ENCODE assay signal across 19 mouse cellular contexts in genomic region chr15:32611201-32611600, GRCm38 (mm10).
DNase-seq lines count a peak whose midpoint lies in the region; ATAC-seq and TF ChIP-seq lines count a peak whose summit lies in the region.
"Had no signal": no experiment of that assay in that cellular context is flagged by ENCODE, and none has a peak within 500 bp of the region (broad histone marks: within the 10 kb centered on the region; RNA-seq: fewer than 3 reads in every experiment).

No protein-coding gene starts in this region.

- no peak for DNase-seq in hindbrain, embryonic 11.5 days (ENCODE audit: low spot score)
- DNase-seq in midbrain, postnatal 0 days (ENCODE audit: low spot score) = peak; percentile 20
- DNase-seq in Muller cell, postnatal 12 days (ENCODE audit: inconsistent ontology term) = peak; percentile 18
- DNase-seq in embryo, embryonic 11 days = no peak
- DNase-seq: adrenal gland, adult 8-10 months; adrenal gland, postnatal 25 days; cerebellum, adult 11-12 months; cerebellum, adult 8-10 months; cerebellum, postnatal 36 days had no signal

- no peaks in the 10 kb centered on the region for H3K36me3 ChIP-seq in hindbrain, embryonic 16.5 days (ENCODE audit: control insufficient read depth, insufficient read depth, low read length)
- H3K36me3 ChIP-seq in hindbrain, embryonic 11.5 days (ENCODE audit: control insufficient read depth, insufficient read depth, low read length) = no peaks in the 10 kb centered on the region
- no peaks in the 10 kb centered on the region for H3K36me3 ChIP-seq in midbrain, postnatal 0 days (ENCODE audit: insufficient read depth, low read length)
- no peaks in the 10 kb centered on the region for H3K36me3 ChIP-seq in midbrain, embryonic 16.5 days (ENCODE audit: control insufficient read depth, insufficient read depth, low read length)
- H3K36me3 ChIP-seq: forebrain, embryonic 10.5 days; heart, embryonic 12.5 days; heart, embryonic 15.5 days; hindbrain, embryonic 10.5 days; intestine, embryonic 15.5 days had no signal

- H3K4me3 ChIP-seq in hindbrain, embryonic 16.5 days (ENCODE audit: low read length) = no peak overlapping the region
- no peak overlapping the region for H3K4me3 ChIP-seq in hindbrain, embryonic 11.5 days (ENCODE audit: low read depth, low read length)
- H3K4me3 ChIP-seq in midbrain, postnatal 0 days (ENCODE audit: low read depth, low read length) = no peak overlapping the region
- H3K4me3 ChIP-seq in midbrain, embryonic 16.5 days (ENCODE audit: low read depth, low read length) = no peak overlapping the region
- H3K4me3 ChIP-seq: forebrain, embryonic 10.5 days; forebrain, embryonic 13.5 days; heart, embryonic 12.5 days; heart, embryonic 15.5 days; hindbrain, embryonic 10.5 days; intestine, embryonic 15.5 days had no signal

- H3K27me3 ChIP-seq in hindbrain, embryonic 16.5 days (replicated peaks; ENCODE audit: control insufficient read depth, insufficient read depth, low read length) = no peaks in the 10 kb centered on the region
- H3K27me3 ChIP-seq in hindbrain, embryonic 11.5 days (ENCODE audit: control insufficient read depth, insufficient read depth, low read length) = no peaks in the 10 kb centered on the region
- H3K27me3 ChIP-seq in midbrain, postnatal 0 days (ENCODE audit: insufficient read depth, low read length) = no peaks in the 10 kb centered on the region
- H3K27me3 ChIP-seq in midbrain, embryonic 16.5 days (ENCODE audit: control insufficient read depth, insufficient read depth, low read depth, low read length) = no peaks in the 10 kb centered on the region
- H3K27me3 ChIP-seq: forebrain, embryonic 13.5 days; heart, embryonic 12.5 days; heart, embryonic 15.5 days; intestine, embryonic 15.5 days had no signal

- no peaks in the 10 kb centered on the region for H3K4me1 ChIP-seq in hindbrain, embryonic 16.5 days (ENCODE audit: control insufficient read depth, insufficient read depth, low read depth, low read length)
- H3K4me1 ChIP-seq in hindbrain, embryonic 11.5 days (replicated peaks; ENCODE audit: control insufficient read depth, insufficient read depth, low read length) = no peaks in the 10 kb centered on the region
- no peaks in the 10 kb centered on the region for H3K4me1 ChIP-seq in midbrain, postnatal 0 days (ENCODE audit: insufficient read depth, low read length)
- no peaks in the 10 kb centered on the region for H3K4me1 ChIP-seq in midbrain, embryonic 16.5 days (ENCODE audit: control insufficient read depth, insufficient read depth, low read length)
- H3K4me1 ChIP-seq: forebrain, embryonic 10.5 days; forebrain, embryonic 13.5 days; hindbrain, embryonic 10.5 days; intestine, embryonic 15.5 days had no signal

- H3K27ac ChIP-seq in hindbrain, embryonic 16.5 days (ENCODE audit: low read depth, low read length) = no peak overlapping the region
- no peak overlapping the region for H3K27ac ChIP-seq in hindbrain, embryonic 11.5 days (ENCODE audit: low read depth, low read length)
- no peak overlapping the region for H3K27ac ChIP-seq in midbrain, postnatal 0 days (ENCODE audit: low read depth, low read length)
- H3K27ac ChIP-seq in midbrain, embryonic 16.5 days (ENCODE audit: low read length) = no peak overlapping the region
- H3K27ac ChIP-seq: forebrain, embryonic 10.5 days; forebrain, embryonic 13.5 days; heart, embryonic 15.5 days; hindbrain, embryonic 10.5 days; intestine, embryonic 15.5 days had no signal

- no peak overlapping the region for H3K9ac ChIP-seq in hindbrain, embryonic 16.5 days (ENCODE audit: low read depth, low read length)
- H3K9ac ChIP-seq in hindbrain, embryonic 11.5 days (ENCODE audit: low read depth, low read length) = no peak overlapping the region
- no peak overlapping the region for H3K9ac ChIP-seq in midbrain, postnatal 0 days (replicated peaks; ENCODE audit: low read length, poor library complexity, severe bottlenecking)
- H3K9ac ChIP-seq in midbrain, embryonic 16.5 days (ENCODE audit: low read depth, low read length) = no peak overlapping the region
- H3K9ac ChIP-seq: forebrain, embryonic 13.5 days; heart, embryonic 12.5 days; heart, embryonic 15.5 days; intestine, embryonic 15.5 days had no signal

- peak; percentile 52 for ATAC-seq in hindbrain, embryonic 16.5 days
- ATAC-seq in hindbrain, embryonic 11.5 days (ENCODE audit: low FRiP score) = no peak
- no peak for ATAC-seq in midbrain, postnatal 0 days (ENCODE audit: low FRiP score)
- no peak for ATAC-seq in midbrain, embryonic 16.5 days
- ATAC-seq: activated CD4-positive, CD25-positive, alpha-beta regulatory T cell, adult 4 months; CD4-positive, CD25-positive, alpha-beta regulatory T cell, adult 4 months; forebrain, embryonic 13.5 days; intestine, embryonic 15.5 days had no signal

- no peaks in the 10 kb centered on the region for H3K9me3 ChIP-seq in hindbrain, embryonic 16.5 days (ENCODE audit: control insufficient read depth, low read length)
- H3K9me3 ChIP-seq in hindbrain, embryonic 11.5 days (ENCODE audit: control insufficient read depth, low read length) = no peaks in the 10 kb centered on the region
- H3K9me3 ChIP-seq in midbrain, postnatal 0 days (ENCODE audit: low read length) = no peaks in the 10 kb centered on the region
- no peaks in the 10 kb centered on the region for H3K9me3 ChIP-seq in midbrain, embryonic 16.5 days (replicated peaks; ENCODE audit: control insufficient read depth, low read length, poor library complexity, severe bottlenecking)
- H3K9me3 ChIP-seq: forebrain, embryonic 10.5 days; forebrain, embryonic 13.5 days; heart, embryonic 12.5 days; heart, embryonic 15.5 days; hindbrain, embryonic 10.5 days; intestine, embryonic 15.5 days had no signal

- H3K4me2 ChIP-seq in hindbrain, embryonic 16.5 days (ENCODE audit: low read length) = no peak overlapping the region
- no peak overlapping the region for H3K4me2 ChIP-seq in hindbrain, embryonic 11.5 days (replicated peaks; ENCODE audit: low read depth, low read length)
- H3K4me2 ChIP-seq in midbrain, postnatal 0 days (ENCODE audit: low read depth, low read length, poor library complexity, severe bottlenecking) = no peak overlapping the region
- no peak overlapping the region for H3K4me2 ChIP-seq in midbrain, embryonic 16.5 days (ENCODE audit: low read length)
- H3K4me2 ChIP-seq: forebrain, embryonic 13.5 days; heart, embryonic 12.5 days; heart, embryonic 15.5 days; intestine, embryonic 15.5 days had no signal

- WGBS in hindbrain, embryonic 16.5 days = 89% methylated on average over 7 of the region's 7 CpGs
- WGBS in hindbrain, embryonic 11.5 days = 92% methylated on average over 7 of the region's 7 CpGs
- 93% methylated on average over 7 of the region's 7 CpGs for WGBS in midbrain, postnatal 0 days
- 93% methylated on average over 7 of the region's 7 CpGs for WGBS in midbrain, embryonic 16.5 days

- no peak for TF ChIP-seq CTCF in midbrain, postnatal 0 days (IDR thresholded peaks at IDR 0.05)

Comparison
In these comparisons a context has a peak if more than half of its experiments do, and no peak if none do; other contexts are left out.
1. DNase-seq: peak in midbrain, postnatal 0 days (single experiment) and Muller cell, postnatal 12 days (single experiment); none in hindbrain, embryonic 11.5 days (single experiment) and embryo, embryonic 11 days (single experiment).